Mouse (Mus musculus) cerebellum, adult 2 months (tissue): Measurements from ENCODE around the gene Igdcc3.

Experiments
- CTCF ChIP-seq: fragments of 200-500 bp; IDR thresholded peaks from 2 replicates; pipeline ENCODE4 v1.5.1; 2011; ENCODE audit warnings: low read depth, mild to moderate bottlenecking, control low read depth, low read length, moderate library complexity, borderline replicate concordance; ENCODE audit not compliant: insufficient read depth
- POLR2A ChIP-seq: fragments of 200-500 bp; IDR thresholded peaks from 2 replicates; pipeline ENCODE4 v1.6.1; 2011; ENCODE audit warnings: low read length, control low read depth, borderline replicate concordance; ENCODE audit not compliant: insufficient read depth

DNA sequence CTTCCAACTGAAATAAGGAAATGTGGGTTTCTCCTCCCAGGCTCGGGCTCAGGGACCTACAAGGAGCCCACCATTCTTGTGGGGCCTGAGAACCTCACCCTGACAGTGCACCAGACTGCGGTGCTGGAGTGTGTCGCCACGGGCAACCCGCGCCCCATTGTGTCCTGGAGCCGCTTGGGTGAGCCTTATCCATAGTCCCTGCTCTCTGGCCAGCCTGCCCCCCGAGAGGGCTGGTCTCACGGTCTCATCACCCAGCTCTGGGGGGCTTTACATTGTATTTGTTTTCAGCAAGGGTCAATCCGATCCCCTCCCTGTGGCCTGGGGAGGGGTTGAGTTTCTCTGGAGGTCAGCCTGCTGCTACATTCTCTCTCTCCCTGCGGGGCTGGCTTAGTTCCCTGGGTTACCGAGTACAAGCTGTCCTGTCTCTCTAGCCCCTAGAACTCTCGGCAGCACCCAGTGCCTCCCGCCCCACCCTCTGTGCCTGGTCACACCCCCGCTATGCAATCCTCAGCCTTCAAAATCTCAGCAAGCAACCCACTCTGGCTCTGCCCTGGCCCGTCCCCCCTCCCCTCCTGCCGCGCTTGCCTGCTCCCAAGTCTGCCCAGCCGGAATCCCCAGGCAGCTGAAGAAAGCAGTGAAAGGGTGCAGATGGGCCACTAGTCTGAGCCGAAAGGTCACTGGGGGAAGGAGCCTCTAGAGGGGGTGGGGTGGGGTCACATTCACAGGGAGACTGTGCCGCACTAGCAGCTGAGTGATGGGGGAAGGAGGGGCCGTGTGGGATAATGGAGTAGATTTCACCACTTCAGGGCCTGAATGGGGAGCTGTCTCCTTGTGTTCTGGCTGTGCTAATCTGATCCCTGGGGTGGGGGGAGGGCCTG is 37.6 kb downstream of the Igdcc3 start:
- TF ChIP-seq CTCF (no peak), POLR2A (no peak)
